Mouse (Mus musculus) heart, adult 2 months (tissue): ENCODE measurements at regions not wholly inside any gene's neighbourhood (a gene's known extent, or its start where the extent isn't known, plus 50 kb on each side); places are given as distances from the start of the nearest gene placed in this dataset.

Source experiments
- CTCF ChIP-seq: fragments of 200-600 bp; IDR thresholded peaks from 2 replicates; pipeline ENCODE4 v1.8.1; 2022; ENCODE audit warnings: antibody characterized with exemption, mild to moderate bottlenecking, moderate library complexity
- POLR2A ChIP-seq: fragments of 200-500 bp; IDR thresholded peaks from 2 replicates; pipeline ENCODE4 v1.6.1; 2011; ENCODE audit warnings: mild to moderate bottlenecking, low read depth, low read length, control low read depth; ENCODE audit not compliant: insufficient read depth

- no peak for TF ChIP-seq POLR2A
- no peak for TF ChIP-seq CTCF
Measured at GRCm38 (mm10) chr8:8274211-8274641, 386.8 kb downstream of the Efnb2 start.
